Mouse (Mus musculus): ENCODE data around the gene Pth2. TPM values are rescaled to one million over a fixed set of nuclear protein-coding genes. Genes with fewer than 3 reads are reported as not detected.
"Not testable (repeated sequence)": the region's sequence is repeated elsewhere in the genome, so short reads cannot be mapped to it uniquely, and the experiment has no call there.

Gene Pth2
- polyA plus RNA-seq, 1 experiment from 2014 or later: 0.40 TPM

DNA sequence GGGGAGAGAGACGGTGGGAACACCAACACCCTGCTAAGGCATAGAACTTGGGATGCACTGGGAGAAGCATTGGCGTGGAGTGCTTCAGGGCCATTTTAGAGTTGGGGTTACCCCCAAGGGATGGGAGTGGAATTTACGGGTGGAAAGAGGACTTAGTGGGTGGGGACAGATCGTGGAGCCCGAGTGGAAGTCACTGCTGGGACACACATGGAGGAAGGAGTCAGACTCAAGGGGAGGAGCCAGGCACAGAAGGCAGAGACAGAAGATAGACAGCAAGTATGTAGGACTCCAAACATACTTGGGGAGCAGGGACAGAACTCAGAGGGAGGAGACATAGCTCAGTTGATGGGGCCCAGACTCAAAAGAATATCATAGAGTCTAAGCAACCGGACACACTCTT is 18.2 kb upstream of the Pth2 start:
- 29% methylated on average over 6 of the region's 6 CpGs for WGBS
- H3K4me2 ChIP-seq: peak overlapping the region; percentile 79
- no peaks in the 10 kb centered on the region for H3K9me3 ChIP-seq (replicated peaks)
- peaks cover 25% of the 10 kb centered on the region for H3K4me1 ChIP-seq (replicated peaks)
- peak overlapping the region; percentile 47; the same call in 1 of the 2 replicates for H3K4me3 ChIP-seq
- peaks cover 52% of the 10 kb centered on the region for H3K27me3 ChIP-seq (replicated peaks)
- no peak; the same call in 1 of the 2 replicates for ATAC-seq (ENCODE audit: insufficient number of reproducible peaks, low FRiP score)
- H3K36me3 ChIP-seq: peaks cover 35% of the 10 kb centered on the region
- no peak overlapping the region for H3K27ac ChIP-seq (ENCODE audit: poor library complexity, severe bottlenecking)
- H3K9ac ChIP-seq: no peak overlapping the region

DNA sequence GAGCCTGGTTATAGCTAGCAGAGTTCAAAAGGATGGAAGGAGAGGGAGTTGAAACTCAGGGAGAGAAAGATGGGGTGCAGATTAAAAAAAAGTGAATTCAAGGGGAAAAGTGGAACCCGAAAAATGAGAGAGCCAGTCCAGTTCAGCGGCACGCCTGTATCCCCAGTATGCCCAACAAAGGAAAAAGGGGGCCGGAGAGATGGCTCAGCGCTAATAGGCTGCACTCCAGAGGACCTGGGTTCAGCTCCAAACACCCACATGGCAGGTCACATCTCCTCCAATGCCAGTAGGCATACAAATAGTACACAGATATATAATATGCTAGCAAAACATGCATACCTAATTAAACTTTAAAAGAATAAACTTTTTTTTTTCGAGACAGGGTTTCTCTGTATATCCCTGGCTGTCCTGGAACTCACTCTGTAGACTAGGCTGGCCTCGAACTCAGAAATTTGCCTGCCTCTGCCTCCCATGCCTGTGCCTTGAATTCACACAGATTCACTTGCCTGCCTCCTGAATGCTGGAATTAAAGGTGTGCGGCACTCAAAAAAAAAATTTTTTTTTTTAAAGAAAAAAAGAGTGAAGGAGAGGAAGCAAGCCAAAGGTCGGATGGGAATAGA is 17.7 kb upstream of the Pth2 start:
- ATAC-seq (ENCODE audit: insufficient number of reproducible peaks, low FRiP score): no peak
- Histone ChIP-seq H3K27me3 (replicated peaks) (peaks cover 57% of the 10 kb centered on the region), H3K4me2 (0 out of 2 replicates have a peak overlapping the region, but pooled peaks have one; percentile 79), H3K4me1 (replicated peaks) (peaks cover 25% of the 10 kb centered on the region), H3K9ac (no peak overlapping the region), H3K36me3 (peaks cover 29% of the 10 kb centered on the region), H3K4me3 (no peak overlapping the region), H3K27ac (ENCODE audit: poor library complexity, severe bottlenecking) (no peak overlapping the region), H3K9me3 (replicated peaks) (no peaks in the 10 kb centered on the region)
- WGBS: 66% methylated on average over 9 of the region's 9 CpGs

DNA sequence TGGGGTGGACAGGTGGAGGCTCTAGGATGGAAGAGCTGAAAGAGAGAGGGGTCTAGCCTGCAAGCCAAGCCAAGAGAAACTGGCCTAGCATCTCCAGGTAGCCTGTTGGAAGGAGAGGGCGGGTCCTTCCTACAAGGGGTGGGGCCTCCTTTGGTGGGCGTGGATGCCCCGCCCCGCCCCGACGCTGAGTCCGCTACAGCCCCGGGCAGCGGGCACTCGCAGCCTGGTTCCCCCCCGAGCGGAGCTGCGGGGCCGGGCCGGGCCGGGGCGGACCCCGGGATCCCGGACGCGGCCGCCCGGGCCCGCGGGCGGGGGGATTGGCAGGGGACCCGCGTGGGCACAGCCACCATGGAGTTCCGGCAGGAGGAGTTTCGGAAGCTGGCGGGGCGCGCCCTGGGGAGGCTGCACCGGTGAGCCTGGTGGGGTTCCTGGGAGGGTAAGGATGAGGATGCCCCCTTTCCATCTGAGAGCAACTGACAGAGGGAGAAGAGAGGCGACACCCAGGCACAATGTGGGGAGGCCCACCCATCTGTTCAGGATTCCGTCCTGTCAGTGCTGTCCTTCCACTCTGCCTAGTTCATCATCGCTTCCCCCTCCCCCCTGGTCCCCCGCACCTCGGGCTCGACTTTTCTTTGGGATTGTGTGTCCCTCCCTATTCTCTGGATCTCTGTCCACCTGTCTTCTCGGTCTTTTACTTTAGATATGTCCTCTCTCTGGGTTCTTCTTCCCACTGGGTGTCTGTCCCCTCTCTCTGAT is 16.9 kb upstream of the Pth2 start, which contains the start of gene Slc17a7:
Gene Slc17a7, plus strand, starts transcription at position 215 of the 756 bp plus-strand sequence.
- ATAC-seq (ENCODE audit: insufficient number of reproducible peaks, low FRiP score): peak; percentile 43; the same call in 1 of the 2 replicates

DNA sequence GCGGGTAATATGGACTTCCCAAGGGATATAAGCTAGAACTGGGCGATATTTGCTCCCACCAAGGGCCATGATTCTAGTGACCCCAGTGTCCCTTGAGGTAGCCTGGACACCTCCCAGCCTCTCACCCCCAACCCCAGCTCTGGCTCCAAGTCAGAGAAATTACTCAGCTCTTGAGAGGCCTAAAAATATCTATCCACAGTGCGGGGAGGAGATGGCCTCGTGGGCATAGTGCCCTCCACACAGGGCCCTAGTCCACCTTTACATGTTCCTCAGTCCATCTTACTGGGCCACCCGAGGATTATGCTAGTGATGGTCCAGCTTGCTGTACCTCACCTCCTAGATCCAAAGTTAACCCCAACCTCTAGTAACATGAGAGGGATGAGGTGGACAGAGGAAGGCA is 16.0 kb upstream of the Pth2 start:
- Histone ChIP-seq H3K4me3 (no peak overlapping the region), H3K27me3 (replicated peaks) (peaks cover 74% of the 10 kb centered on the region), H3K9ac (no peak overlapping the region), H3K9me3 (replicated peaks) (peaks cover 17% of the 10 kb centered on the region), H3K36me3 (peaks cover 23% of the 10 kb centered on the region), H3K27ac (ENCODE audit: poor library complexity, severe bottlenecking) (no peak overlapping the region), H3K4me1 (replicated peaks) (peaks cover 25% of the 10 kb centered on the region), H3K4me2 (no peak overlapping the region; the same call in 1 of the 2 replicates)
- ATAC-seq (ENCODE audit: insufficient number of reproducible peaks, low FRiP score): no peak
- WGBS: 53% methylated on average over 5 of the region's 5 CpGs

More for the DNA sequence above, 16.9 kb upstream of the Pth2 start, which contains the start of gene Slc17a7:
- peaks cover 25% of the 10 kb centered on the region for H3K4me1 ChIP-seq (replicated peaks)
- H3K9ac ChIP-seq: peak within 1 kb of the TSS; percentile 72
- no peak within 1 kb of the TSS for H3K27ac ChIP-seq (ENCODE audit: poor library complexity, severe bottlenecking)
- WGBS: 1% methylated on average over 40 of the region's 41 CpGs
- peaks cover 23% of the 10 kb centered on the region for H3K36me3 ChIP-seq
- H3K4me3 ChIP-seq: peak within 1 kb of the TSS; percentile 51
- H3K4me2 ChIP-seq: peak within 1 kb of the TSS; percentile 79
- peaks cover 65% of the 10 kb centered on the region for H3K27me3 ChIP-seq (replicated peaks)
- H3K9me3 ChIP-seq (replicated peaks): peaks cover 7% of the 10 kb centered on the region

DNA sequence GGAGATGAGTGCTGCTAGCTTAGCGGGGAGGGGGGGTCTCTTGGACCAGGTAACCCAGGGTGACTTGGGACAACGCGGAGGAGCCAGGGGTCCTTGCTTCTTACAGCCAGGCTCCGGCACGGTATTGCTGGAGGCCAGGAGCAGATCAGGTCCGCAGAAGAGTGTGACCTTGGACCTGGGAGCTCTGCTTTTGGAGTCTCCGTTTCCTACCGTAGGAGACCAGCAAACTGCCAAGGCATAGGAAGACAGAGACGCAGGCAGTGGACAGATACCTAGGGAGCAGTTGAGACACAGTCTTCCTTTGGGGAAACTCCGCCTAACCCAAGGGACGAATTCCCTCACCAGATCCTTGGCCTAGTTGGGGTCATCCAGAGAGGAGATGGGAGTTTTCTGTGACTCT is 15.1 kb upstream of the Pth2 start:
- ATAC-seq (ENCODE audit: insufficient number of reproducible peaks, low FRiP score): no peak
- WGBS: 48% methylated on average over 11 of the region's 11 CpGs
- Histone ChIP-seq H3K36me3 (peaks cover 16% of the 10 kb centered on the region), H3K27ac (ENCODE audit: poor library complexity, severe bottlenecking) (no peak overlapping the region), H3K4me3 (no peak overlapping the region), H3K9ac (no peak overlapping the region), H3K27me3 (replicated peaks) (peaks cover 81% of the 10 kb centered on the region), H3K9me3 (replicated peaks) (peaks cover 25% of the 10 kb centered on the region), H3K4me1 (replicated peaks) (peaks cover 25% of the 10 kb centered on the region), H3K4me2 (no peak overlapping the region)

DNA sequence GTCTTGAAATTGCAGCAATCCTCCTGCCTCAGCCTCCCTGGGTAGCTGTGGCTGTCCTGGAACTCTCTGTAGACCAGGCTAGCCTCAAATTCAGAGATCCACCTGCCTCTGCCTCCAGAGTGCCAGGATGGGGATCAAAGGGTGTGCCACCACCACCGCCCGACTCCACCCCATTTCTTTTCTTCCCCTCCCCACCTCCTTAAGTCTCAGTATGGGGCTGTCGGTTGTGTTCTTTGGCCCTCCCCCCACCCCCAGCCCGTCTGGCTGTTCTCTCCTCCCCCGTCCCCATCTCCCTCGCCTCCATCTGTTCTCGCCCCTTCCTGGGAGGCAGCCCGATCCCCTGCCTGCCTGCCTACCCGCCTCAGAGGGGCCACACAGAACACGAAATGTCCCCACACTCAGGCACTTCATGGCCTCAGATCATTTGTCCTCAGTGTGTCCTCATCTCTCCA is 13.8 kb upstream of the Pth2 start:
- peaks cover 22% of the 10 kb centered on the region for H3K4me1 ChIP-seq (replicated peaks)
- H3K4me3 ChIP-seq: no peak overlapping the region
- H3K9ac ChIP-seq: no peak overlapping the region
- WGBS: 30% methylated on average over 9 of the region's 10 CpGs
- H3K36me3 ChIP-seq: peaks cover 12% of the 10 kb centered on the region; the same call in 1 of the 2 replicates
- peaks cover 92% of the 10 kb centered on the region for H3K27me3 ChIP-seq (replicated peaks)
- no peak overlapping the region for H3K27ac ChIP-seq (ENCODE audit: poor library complexity, severe bottlenecking)
- no peak overlapping the region for H3K4me2 ChIP-seq
- peaks cover 38% of the 10 kb centered on the region for H3K9me3 ChIP-seq (replicated peaks)
- no peak for ATAC-seq (ENCODE audit: insufficient number of reproducible peaks, low FRiP score)

DNA sequence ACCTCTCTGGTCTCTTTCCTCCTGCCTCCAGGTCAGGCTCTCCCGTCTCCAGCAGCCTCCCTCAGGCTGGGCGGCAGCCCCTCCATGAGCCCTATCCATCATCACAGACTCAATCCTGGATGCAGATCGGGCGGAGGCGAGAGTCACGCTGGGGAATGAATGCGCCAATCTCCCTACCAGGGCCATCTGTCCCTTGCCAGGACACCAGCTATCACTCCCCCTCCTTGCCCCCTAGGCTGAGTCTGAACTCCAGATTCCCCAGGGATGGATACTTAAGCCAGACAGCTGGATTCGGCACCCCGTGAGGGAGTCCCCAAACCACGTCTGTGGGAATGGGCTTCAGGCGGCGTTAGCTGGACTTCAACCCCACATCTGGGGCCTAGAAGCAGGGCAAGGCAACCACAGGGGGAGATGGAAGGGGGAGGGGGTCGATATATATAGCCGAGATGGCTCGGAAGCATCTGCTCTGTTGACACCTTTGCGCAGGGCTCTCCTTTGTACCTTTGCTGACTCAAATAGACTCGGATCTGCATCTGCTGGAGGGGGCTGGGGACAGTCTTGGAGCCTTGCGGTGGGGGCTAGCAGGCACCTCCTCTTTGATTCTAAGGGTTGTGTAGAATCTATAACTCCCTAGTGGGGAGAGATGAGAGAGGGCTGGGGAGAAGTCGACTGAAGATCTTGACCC is 12.9 kb upstream of the Pth2 start:
- Histone ChIP-seq H3K4me3 (no peak overlapping the region), H3K36me3 (peaks cover 12% of the 10 kb centered on the region; the same call in 1 of the 2 replicates), H3K9ac (no peak overlapping the region), H3K27ac (ENCODE audit: poor library complexity, severe bottlenecking) (no peak overlapping the region), H3K9me3 (replicated peaks) (peaks cover 47% of the 10 kb centered on the region), H3K4me2 (no peak overlapping the region), H3K4me1 (replicated peaks) (peaks cover 16% of the 10 kb centered on the region), H3K27me3 (replicated peaks) (peaks cover 97% of the 10 kb centered on the region)
- WGBS: 5% methylated on average over 19 of the region's 19 CpGs
- ATAC-seq (ENCODE audit: insufficient number of reproducible peaks, low FRiP score): no peak

DNA sequence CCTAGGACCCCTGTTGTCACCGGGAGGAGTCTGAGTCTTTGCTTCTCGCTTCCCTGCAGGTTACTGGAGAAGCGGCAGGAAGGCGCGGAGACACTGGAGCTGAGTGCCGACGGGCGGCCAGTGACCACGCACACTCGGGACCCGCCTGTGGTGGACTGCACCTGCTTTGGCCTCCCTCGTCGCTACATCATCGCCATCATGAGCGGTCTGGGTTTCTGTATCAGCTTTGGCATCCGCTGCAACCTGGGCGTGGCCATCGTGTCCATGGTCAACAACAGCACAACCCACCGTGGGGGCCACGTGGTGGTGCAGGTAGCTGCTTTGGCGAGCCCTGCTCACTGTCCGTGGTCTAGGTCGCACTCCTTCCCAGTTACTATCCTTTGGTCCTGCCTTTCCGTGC is 12.1 kb upstream of the Pth2 start:
- 6% methylated on average over 24 of the region's 24 CpGs for WGBS
- Histone ChIP-seq H3K36me3 (peaks cover 12% of the 10 kb centered on the region; the same call in 1 of the 2 replicates), H3K4me1 (replicated peaks) (peaks cover 15% of the 10 kb centered on the region), H3K27ac (ENCODE audit: poor library complexity, severe bottlenecking) (no peak overlapping the region), H3K4me2 (no peak overlapping the region), H3K4me3 (peak overlapping the region; percentile 10; the same call in 1 of the 2 replicates), H3K9ac (no peak overlapping the region), H3K27me3 (replicated peaks) (peaks cover 95% of the 10 kb centered on the region), H3K9me3 (replicated peaks) (peaks cover 49% of the 10 kb centered on the region)
- no peak for ATAC-seq (ENCODE audit: insufficient number of reproducible peaks, low FRiP score)

DNA sequence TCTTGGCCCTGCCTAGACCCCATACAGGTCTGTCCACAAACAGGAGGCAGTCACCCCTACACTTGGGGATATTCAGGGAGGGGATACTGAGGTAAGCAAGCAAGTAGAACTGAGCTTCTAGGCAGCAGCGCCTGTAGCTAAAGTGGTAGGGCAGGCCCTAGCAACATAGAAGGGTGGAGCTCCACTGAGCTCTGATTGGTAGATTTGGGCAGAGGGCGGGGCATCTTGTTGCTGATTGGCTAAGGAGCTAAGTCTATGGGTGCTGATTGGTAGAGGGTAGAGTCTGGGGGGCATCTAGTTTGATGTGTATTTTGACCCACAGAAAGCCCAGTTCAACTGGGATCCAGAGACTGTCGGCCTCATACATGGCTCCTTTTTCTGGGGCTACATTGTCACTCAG is 11.3 kb upstream of the Pth2 start:
- H3K9me3 ChIP-seq (replicated peaks): peaks cover 49% of the 10 kb centered on the region
- no peak overlapping the region for H3K9ac ChIP-seq
- peaks cover 6% of the 10 kb centered on the region; the same call in 1 of the 2 replicates for H3K4me1 ChIP-seq (replicated peaks)
- WGBS: 85% methylated on average over 3 of the region's 3 CpGs
- peaks cover 12% of the 10 kb centered on the region; the same call in 1 of the 2 replicates for H3K36me3 ChIP-seq
- ATAC-seq (ENCODE audit: insufficient number of reproducible peaks, low FRiP score): no peak
- no peak overlapping the region for H3K4me3 ChIP-seq
- no peak overlapping the region for H3K27ac ChIP-seq (ENCODE audit: poor library complexity, severe bottlenecking)
- peaks cover 94% of the 10 kb centered on the region for H3K27me3 ChIP-seq (replicated peaks)
- no peak overlapping the region for H3K4me2 ChIP-seq

DNA sequence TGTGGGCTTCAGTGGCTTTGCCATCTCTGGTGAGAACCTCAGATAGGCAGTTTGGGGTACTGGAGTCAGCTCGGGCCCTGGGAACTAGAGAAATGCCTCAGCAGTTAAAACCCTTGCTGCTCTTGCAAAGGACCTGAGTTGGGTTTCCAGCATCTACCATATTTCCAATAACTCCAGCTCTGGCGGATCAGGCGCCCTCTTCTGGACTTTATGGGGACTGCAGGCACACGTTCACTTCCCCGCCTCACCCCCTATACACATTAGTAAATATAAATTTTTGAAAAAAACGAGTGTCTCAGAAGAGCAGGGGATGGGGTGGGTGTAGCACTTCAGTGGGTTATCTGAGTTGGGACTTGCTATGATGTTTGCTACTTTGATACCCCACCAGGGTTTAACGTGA is 7.8 kb upstream of the Pth2 start:
- Histone ChIP-seq H3K4me1 (replicated peaks) (peaks cover 16% of the 10 kb centered on the region), H3K9ac (no peak overlapping the region), H3K27me3 (replicated peaks) (peaks cover 94% of the 10 kb centered on the region), H3K4me2 (no peak overlapping the region), H3K9me3 (replicated peaks) (peaks cover 49% of the 10 kb centered on the region), H3K36me3 (peaks cover 12% of the 10 kb centered on the region; the same call in 1 of the 2 replicates), H3K4me3 (no peak overlapping the region), H3K27ac (ENCODE audit: poor library complexity, severe bottlenecking) (no peak overlapping the region)
- no peak for ATAC-seq (ENCODE audit: insufficient number of reproducible peaks, low FRiP score)
- WGBS: 56% methylated on average over 7 of the region's 7 CpGs

DNA sequence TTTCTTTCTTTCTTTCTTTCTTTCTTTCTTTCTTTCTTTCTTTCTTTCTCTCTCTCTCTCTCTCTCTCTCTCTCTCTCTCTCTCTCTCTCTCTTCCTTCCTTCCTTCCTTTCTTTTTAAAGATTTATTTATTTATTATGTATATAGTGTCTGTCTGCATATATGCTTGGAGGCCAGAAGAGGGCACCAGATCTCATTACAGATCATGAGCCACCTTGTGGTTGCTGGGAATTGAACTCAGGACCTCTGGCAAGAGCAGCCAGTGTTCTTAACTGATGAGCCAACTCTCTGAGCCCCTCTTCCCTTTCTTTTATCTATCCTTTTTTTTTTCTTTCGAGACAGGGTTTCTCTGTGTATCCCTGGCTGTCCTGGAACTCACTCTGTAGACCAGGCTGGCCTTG is 7.0 kb upstream of the Pth2 start:
- peaks cover 43% of the 10 kb centered on the region for H3K9me3 ChIP-seq (replicated peaks)
- not testable (repeated sequence) for H3K4me2 ChIP-seq; H3K27ac ChIP-seq (ENCODE audit: poor library complexity, severe bottlenecking); H3K9ac ChIP-seq; H3K4me3 ChIP-seq; ATAC-seq (ENCODE audit: insufficient number of reproducible peaks, low FRiP score)
- WGBS: 53% methylated on average over 1 of the region's 1 CpGs
- H3K27me3 ChIP-seq (replicated peaks): peaks cover 94% of the 10 kb centered on the region
- H3K4me1 ChIP-seq (replicated peaks): peaks cover 16% of the 10 kb centered on the region
- H3K36me3 ChIP-seq: peaks cover 12% of the 10 kb centered on the region; the same call in 1 of the 2 replicates

Measured in heart, embryonic 12.5 days (tissue).